Mouse (Mus musculus): ENCODE results near the gene Bdkrb2.

The Bdkrb2 gene

GRCm38 (mm10) chr12:105597135-105597534 is 34.1 kb downstream of the Bdkrb2 start:
- DNase-seq, result no peak

- DNase-seq, result no peak
Measured at GRCm38 (mm10) chr12:105598503-105598902, 35.5 kb downstream of the Bdkrb2 start.

- no peak for DNase-seq
Measured at GRCm38 (mm10) chr12:105599098-105599497, 36.1 kb downstream of the Bdkrb2 start.

GRCm38 (mm10) chr12:105601586-105601985 is 38.6 kb downstream of the Bdkrb2 start:
- no peak for DNase-seq

- no peak for DNase-seq
Measured at GRCm38 (mm10) chr12:105602581-105603210, 39.7 kb downstream of the Bdkrb2 start, which contains the start of gene Bdkrb1. Bdkrb1 (plus strand) TSS chr12:105603085.

GRCm38 (mm10) chr12:105603904-105604303 is 40.9 kb downstream of the Bdkrb2 start:
- no peak for DNase-seq

GRCm38 (mm10) chr12:105605212-105605611 is 42.2 kb downstream of the Bdkrb2 start:
- no peak for DNase-seq

- no peak for DNase-seq
Measured at GRCm38 (mm10) chr12:105606881-105607280, 43.9 kb downstream of the Bdkrb2 start.

GRCm38 (mm10) chr12:105611045-105611444 is 48.0 kb downstream of the Bdkrb2 start:
- DNase-seq, result no peak

GRCm38 (mm10) chr12:105611748-105612147 is 48.7 kb downstream of the Bdkrb2 start:
- peak; percentile 55 to 58 for DNase-seq

- no peak for DNase-seq
Measured at GRCm38 (mm10) chr12:105613559-105613958, 50.5 kb downstream of the Bdkrb2 start.

GRCm38 (mm10) chr12:105622048-105622447 is 59.0 kb downstream of the Bdkrb2 start:
- DNase-seq, result no peak

GRCm38 (mm10) chr12:105622981-105623539 is 60.0 kb downstream of the Bdkrb2 start:
- DNase-seq, result no peak

GRCm38 (mm10) chr12:105625798-105626197 is 62.8 kb downstream of the Bdkrb2 start:
- DNase-seq, result no peak

GRCm38 (mm10) chr12:105634374-105635067 is 71.5 kb downstream of the Bdkrb2 start:
- DNase-seq, result no peak

- no peak for DNase-seq
Measured at GRCm38 (mm10) chr12:105636551-105636950, 73.5 kb downstream of the Bdkrb2 start.

- DNase-seq, result no peak
Measured at GRCm38 (mm10) chr12:105637554-105637953, 74.5 kb downstream of the Bdkrb2 start.

- peak; percentile 6 to 28 for DNase-seq
Measured at GRCm38 (mm10) chr12:105642770-105643321, 79.8 kb downstream of the Bdkrb2 start.
